Mouse (Mus musculus) hindbrain, embryonic 11.5 days (tissue): Measurements from ENCODE around the gene Caskin1. TPM values are rescaled to one million over a fixed set of nuclear protein-coding genes. Genes with fewer than 3 reads are reported as not detected.

ENCODE experiments used
- ATAC-seq: fragments of 200-750 bp; cut with Nextera tagmentation; 2 replicates; pipeline ENCODE4 v1.8.0; 2017; ENCODE audit warnings: mild to moderate bottlenecking, moderate TSS enrichment, moderate library complexity; ENCODE audit not compliant: low FRiP score
- DNase-seq: peaks from one replicate; pipeline ENCODE4 v3.0.0-alpha.2; 2015; ENCODE audit warnings: low spot score
- H3K27ac ChIP-seq: fragments of 300-500 bp; sonication (generic); 2 replicates; pipeline ENCODE4 v1.5.1; 2014; ENCODE audit warnings: mild to moderate bottlenecking, low read depth, low read length
- H3K27me3 ChIP-seq: fragments of 300-500 bp; sonication (generic); 2 replicates; pipeline ENCODE4 v1.6.1; 2014; ENCODE audit warnings: mild to moderate bottlenecking, low read length, moderate library complexity, mixed read lengths; ENCODE audit not compliant: control insufficient read depth, insufficient read depth
- H3K36me3 ChIP-seq: fragments of 300-500 bp; sonication (generic); 2 replicates; pipeline ENCODE4 v1.6.1; 2014; ENCODE audit warnings: mild to moderate bottlenecking, low read length, moderate library complexity, mixed read lengths; ENCODE audit not compliant: control insufficient read depth, insufficient read depth
- H3K4me1 ChIP-seq: fragments of 300-500 bp; sonication (generic); replicated peaks from 2 replicates; pipeline ENCODE4 v1.6.1; 2014; ENCODE audit warnings: low read length, mixed read lengths; ENCODE audit not compliant: control insufficient read depth, insufficient read depth
- H3K4me2 ChIP-seq: fragments of 300-500 bp; sonication (generic); replicated peaks from 2 replicates; pipeline ENCODE4 v1.6.1; 2014; ENCODE audit warnings: mild to moderate bottlenecking, low read depth, low read length
- H3K4me3 ChIP-seq: fragments of 300-500 bp; sonication (generic); 2 replicates; pipeline ENCODE4 v1.5.1; 2014; ENCODE audit warnings: low read depth, low read length
- H3K9ac ChIP-seq: fragments of 300-500 bp; sonication (generic); 2 replicates; pipeline ENCODE4 v1.6.1; 2014; ENCODE audit warnings: low read depth, low read length
- H3K9me3 ChIP-seq: fragments of 300-500 bp; sonication (generic); 2 replicates; pipeline ENCODE4 v1.6.1; 2016; ENCODE audit warnings: low read length; ENCODE audit not compliant: control insufficient read depth
- WGBS: fragments of 180-500 bp; shearing (Covaris S2); extraction: QIAGEN DNeasy Blood & Tissue Kit; methylation state at CpG from one replicate; pipeline ENCODE4 v1.1.7; 2014; 5-methylcytosine and 5-hydroxymethylcytosine counted together
- polyA plus RNA-seq: library from polyadenylated mRNA; unstranded; fragments of >200 nt; fragmentation: Nextera tagmentation; extraction: Ambion mirVana; gene quantifications from 2 replicates; pipeline ENCODE4 v1.2.1, GENCODE M21; 2014

The Caskin1 gene
- polyA plus RNA-seq, 1 experiment from 2014 or later, result 9.2 TPM

GRCm38 (mm10) chr17:24502208-24502607, 13.8 kb downstream of the Caskin1 start:
- DNase-seq (no peak), ATAC-seq (no peak)
- Histone ChIP-seq H3K27ac (no peak overlapping the region), H3K4me3 (no peak overlapping the region), H3K27me3 (no peaks in the 10 kb centered on the region), H3K9me3 (no peaks in the 10 kb centered on the region), H3K36me3 (no peaks in the 10 kb centered on the region), H3K4me1 (no peaks in the 10 kb centered on the region), H3K4me2 (no peak overlapping the region), H3K9ac (no peak overlapping the region)
- 49% methylated on average over 11 of the region's 11 CpGs for WGBS

- WGBS, result 90% methylated on average over 10 of the region's 10 CpGs
- DNase-seq (no peak), ATAC-seq (no peak)
- no peak overlapping the region for H3K4me2 ChIP-seq
- H3K4me1 ChIP-seq, result no peaks in the 10 kb centered on the region
- H3K36me3 ChIP-seq, result peaks cover 7% of the 10 kb centered on the region; the same call in 1 of the 2 replicates
- no peak overlapping the region for H3K9ac ChIP-seq
- no peak overlapping the region for H3K27ac ChIP-seq
- no peaks in the 10 kb centered on the region for H3K27me3 ChIP-seq
- H3K9me3 ChIP-seq, result no peaks in the 10 kb centered on the region
- no peak overlapping the region for H3K4me3 ChIP-seq
Observed at GRCm38 (mm10) chr17:24504085-24504484, 15.7 kb downstream of the Caskin1 start.

DNA sequence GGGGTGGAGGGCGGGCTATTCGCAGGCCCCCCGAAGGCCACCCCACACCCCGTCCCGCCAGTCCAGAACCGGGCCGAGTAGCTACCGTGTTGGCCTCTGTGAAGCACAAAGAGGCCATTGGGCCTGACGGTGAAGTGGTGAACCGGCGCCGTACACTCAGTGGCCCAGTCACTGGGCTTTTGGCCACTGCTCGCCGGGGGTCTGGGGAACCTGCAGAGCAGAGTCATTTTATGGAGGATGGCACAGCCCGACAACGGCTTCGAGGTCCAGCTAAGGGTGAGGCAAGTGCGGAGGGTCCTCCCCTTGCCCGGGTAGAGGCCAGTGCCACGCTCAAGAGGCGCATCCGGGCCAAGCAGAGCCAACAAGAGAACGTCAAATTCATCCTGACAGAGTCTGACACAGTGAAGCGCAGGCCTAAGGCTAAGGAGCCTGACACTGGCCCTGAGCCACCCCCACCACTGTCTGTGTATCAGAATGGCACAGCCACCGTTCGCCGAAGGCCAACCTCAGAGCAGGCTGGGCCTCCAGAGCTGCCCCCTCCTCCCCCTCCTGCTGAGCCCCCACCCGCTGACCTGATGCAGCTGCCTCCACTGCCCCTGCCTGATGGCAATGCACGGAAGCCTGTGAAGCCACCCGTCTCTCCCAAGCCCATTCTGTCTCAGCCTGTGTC, 17.0 kb downstream of the Caskin1 start:
- ATAC-seq, result no peak
- no peaks in the 10 kb centered on the region for H3K27me3 ChIP-seq
- no peak overlapping the region for H3K9ac ChIP-seq
- no peaks in the 10 kb centered on the region for H3K9me3 ChIP-seq
- H3K4me1 ChIP-seq, result no peaks in the 10 kb centered on the region
- no peak overlapping the region for H3K27ac ChIP-seq
- H3K4me3 ChIP-seq, result no peak overlapping the region
- no peak overlapping the region for H3K4me2 ChIP-seq
- DNase-seq, result no peak
- H3K36me3 ChIP-seq, result peaks cover 7% of the 10 kb centered on the region; the same call in 1 of the 2 replicates
- 92% methylated on average over 29 of the region's 30 CpGs for WGBS

DNA sequence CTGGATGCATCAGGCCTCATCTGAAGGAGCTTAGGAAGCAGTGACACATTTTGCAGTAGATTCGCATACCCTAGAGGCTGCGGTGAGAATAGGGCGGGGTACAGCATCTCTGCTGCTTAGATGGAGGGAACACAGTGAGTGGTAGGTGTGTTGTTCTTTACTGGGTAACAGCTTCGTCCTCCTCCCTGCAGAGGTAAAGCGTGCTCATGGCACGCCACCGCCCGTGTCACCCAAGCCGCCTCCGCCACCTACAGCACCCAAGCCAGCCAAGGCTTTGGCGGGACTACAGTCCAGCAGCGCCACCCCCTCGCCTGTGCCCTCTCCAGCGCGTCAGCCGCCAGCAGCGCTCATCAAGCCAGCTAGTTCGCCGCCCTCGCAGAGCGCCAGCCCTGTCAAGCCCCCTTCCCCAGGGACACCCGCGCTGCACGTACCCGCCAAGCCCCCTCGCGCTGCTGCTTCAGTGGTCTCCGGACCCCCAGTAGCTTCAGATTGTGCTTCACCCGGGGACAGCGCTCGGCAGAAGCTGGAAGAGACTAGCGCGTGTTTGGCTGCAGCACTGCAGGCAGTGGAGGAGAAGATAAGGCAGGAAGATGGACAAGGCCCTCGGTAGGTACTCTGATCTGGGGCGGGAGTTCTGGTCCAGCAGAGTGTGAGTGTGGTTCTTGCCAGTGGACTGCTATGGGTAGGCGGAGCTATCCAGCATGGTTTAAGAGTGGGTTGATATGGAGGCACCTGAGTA, 18.1 kb downstream of the Caskin1 start:
- H3K4me2 ChIP-seq, result 0 out of 2 replicates have a peak overlapping the region, but pooled peaks have one; percentile 11
- peak; percentile 36 for DNase-seq
- no peaks in the 10 kb centered on the region for H3K4me1 ChIP-seq
- H3K9me3 ChIP-seq, result no peaks in the 10 kb centered on the region
- H3K27ac ChIP-seq, result no peak overlapping the region
- WGBS, result 25% methylated on average over 36 of the region's 36 CpGs
- H3K4me3 ChIP-seq, result no peak overlapping the region
- peaks cover 13% of the 10 kb centered on the region; the same call in 1 of the 2 replicates for H3K36me3 ChIP-seq
- ATAC-seq, result peak; percentile 34
- no peak overlapping the region for H3K9ac ChIP-seq
- no peaks in the 10 kb centered on the region for H3K27me3 ChIP-seq

- Histone ChIP-seq H3K27ac (no peak overlapping the region), H3K4me1 (no peaks in the 10 kb centered on the region), H3K36me3 (peaks cover 14% of the 10 kb centered on the region; the same call in 1 of the 2 replicates), H3K4me3 (no peak overlapping the region), H3K9ac (no peak overlapping the region), H3K4me2 (no peak overlapping the region), H3K9me3 (no peaks in the 10 kb centered on the region), H3K27me3 (no peaks in the 10 kb centered on the region)
- WGBS, result 53% methylated on average over 19 of the region's 19 CpGs
- DNase-seq (no peak), ATAC-seq (peak; percentile 17; the same call in 1 of the 2 replicates)
Observed at GRCm38 (mm10) chr17:24507129-24507664, 18.8 kb downstream of the Caskin1 start.

DNA sequence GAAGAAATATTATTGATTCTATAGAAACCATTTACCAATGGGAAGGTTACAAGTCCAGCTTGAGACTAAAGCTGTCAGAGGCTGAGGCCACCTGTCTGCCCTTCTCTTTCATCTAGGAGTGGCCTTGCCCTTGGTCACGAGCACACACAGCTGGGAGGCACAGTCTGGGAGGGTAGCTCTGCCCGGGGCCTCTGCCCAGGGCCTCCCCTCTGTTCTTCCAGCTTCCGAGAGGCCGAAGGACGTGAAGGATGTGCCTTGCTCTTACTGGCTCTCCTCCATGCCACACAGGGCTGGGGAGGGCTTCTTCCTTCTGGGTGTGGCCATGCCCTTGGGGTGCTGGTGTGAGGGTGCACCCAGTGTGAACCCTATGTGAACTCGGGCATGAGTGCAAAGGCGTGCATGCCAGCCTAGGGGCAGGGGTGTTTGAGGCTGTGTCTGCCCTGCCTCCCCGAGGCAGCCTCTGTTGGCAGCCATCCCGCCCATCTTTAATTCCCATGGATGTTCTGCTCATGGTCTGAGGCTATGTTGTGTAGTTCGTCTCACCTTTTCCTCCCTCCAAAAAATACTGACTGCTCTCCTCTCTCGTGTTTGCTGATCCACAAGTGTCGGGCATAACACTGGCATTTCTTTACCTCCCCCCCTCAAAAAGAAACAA, 19.5 kb downstream of the Caskin1 start:
- no peaks in the 10 kb centered on the region for H3K27me3 ChIP-seq
- H3K4me3 ChIP-seq, result no peak overlapping the region
- ATAC-seq (no peak), DNase-seq (no peak)
- H3K36me3 ChIP-seq, result peaks cover 14% of the 10 kb centered on the region; the same call in 1 of the 2 replicates
- H3K4me1 ChIP-seq, result no peaks in the 10 kb centered on the region
- H3K9me3 ChIP-seq, result no peaks in the 10 kb centered on the region
- H3K9ac ChIP-seq, result no peak overlapping the region
- no peak overlapping the region for H3K27ac ChIP-seq
- H3K4me2 ChIP-seq, result no peak overlapping the region
- 79% methylated on average over 12 of the region's 12 CpGs for WGBS

GRCm38 (mm10) chr17:24513609-24514008, 25.2 kb downstream of the Caskin1 start:
- no peak overlapping the region for H3K4me2 ChIP-seq
- no peak overlapping the region for H3K4me3 ChIP-seq
- no peak overlapping the region for H3K9ac ChIP-seq
- H3K27ac ChIP-seq, result no peak overlapping the region
- H3K9me3 ChIP-seq, result no peaks in the 10 kb centered on the region
- peaks cover 16% of the 10 kb centered on the region for H3K36me3 ChIP-seq
- ATAC-seq (peak; percentile 35; the same call in 1 of the 2 replicates), DNase-seq (peak; percentile 61)
- H3K27me3 ChIP-seq, result no peaks in the 10 kb centered on the region
- H3K4me1 ChIP-seq, result no peaks in the 10 kb centered on the region
- 57% methylated on average over 5 of the region's 5 CpGs for WGBS

- no peak overlapping the region for H3K27ac ChIP-seq
- no peak overlapping the region for H3K4me3 ChIP-seq
- 90% methylated on average over 24 of the region's 24 CpGs for WGBS
- H3K27me3 ChIP-seq, result no peaks in the 10 kb centered on the region
- ATAC-seq (no peak), DNase-seq (no peak)
- H3K4me1 ChIP-seq, result no peaks in the 10 kb centered on the region
- no peak overlapping the region for H3K9ac ChIP-seq
- H3K9me3 ChIP-seq, result no peaks in the 10 kb centered on the region
- no peak overlapping the region for H3K4me2 ChIP-seq
- peaks cover 16% of the 10 kb centered on the region for H3K36me3 ChIP-seq
Observed at GRCm38 (mm10) chr17:24514270-24515257, 26.2 kb downstream of the Caskin1 start.
